Mouse (Mus musculus): ENCODE results near the gene Homer1. TPM values are rescaled to one million over a fixed set of nuclear protein-coding genes. Genes with fewer than 3 reads are reported as not detected.

Homer1 gene
- total and polyA plus RNA-seq, 2 experiments from 2014 or later, result 14.8 to 71.9 TPM

DNA sequence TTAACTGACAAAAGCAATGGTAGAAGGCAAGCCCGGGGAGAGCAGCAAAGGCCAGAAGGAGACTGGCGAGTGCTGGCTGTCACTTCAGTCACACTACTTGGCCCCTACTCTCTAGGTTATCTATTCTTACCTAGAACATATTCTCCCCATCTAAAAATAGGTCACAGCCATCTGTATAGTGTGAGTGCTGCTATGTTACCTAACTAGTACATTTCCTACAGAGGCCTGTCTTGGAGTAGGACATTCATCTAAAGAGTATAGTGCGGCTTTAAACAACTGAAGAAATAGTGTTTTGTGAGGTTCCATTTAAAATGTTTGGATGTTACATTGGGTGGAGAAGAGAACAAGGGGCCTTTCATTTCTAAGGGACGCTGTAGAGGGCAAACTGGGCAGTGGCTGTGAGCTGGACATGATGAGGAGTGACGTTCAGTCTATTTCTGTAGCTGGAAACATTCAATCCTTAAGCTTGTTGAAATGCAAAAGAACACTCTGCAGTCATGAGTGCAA lies 100.3 kb downstream of the Homer1 start:
- no peak overlapping the region for H3K4me2 ChIP-seq (ENCODE audit: low read depth, low read length)
- WGBS, result 44% methylated on average over 5 of the region's 5 CpGs
- ATAC-seq (ENCODE audit: insufficient read depth, low read depth) (peak; percentile 98), DNase-seq (ENCODE audit: low spot score) (peak; percentile 92)
- H3K4me1 ChIP-seq (ENCODE audit: control insufficient read depth, insufficient read depth), result peaks cover 11% of the 10 kb centered on the region
- H3K9me3 ChIP-seq (replicated peaks; ENCODE audit: control insufficient read depth, low read length), result no peaks in the 10 kb centered on the region
- H3K9ac ChIP-seq (replicated peaks; ENCODE audit: low read depth, low read length), result no peak overlapping the region
- H3K27ac ChIP-seq (ENCODE audit: low read depth), result peak overlapping the region; percentile 93
- no peaks in the 10 kb centered on the region for H3K27me3 ChIP-seq (ENCODE audit: control insufficient read depth, insufficient read depth, low read length)
- TF ChIP-seq CTCF (IDR thresholded peaks at IDR 0.05; ENCODE audit: low read depth) (no peak), EP300 (IDR thresholded peaks at IDR 0.05; ENCODE audit: low read depth) (peak; percentile 96)
- no peak overlapping the region for H3K4me3 ChIP-seq (ENCODE audit: low read depth, low read length)
- H3K36me3 ChIP-seq (replicated peaks; ENCODE audit: control insufficient read depth, insufficient read depth, low read length), result peaks cover 14% of the 10 kb centered on the region

DNA sequence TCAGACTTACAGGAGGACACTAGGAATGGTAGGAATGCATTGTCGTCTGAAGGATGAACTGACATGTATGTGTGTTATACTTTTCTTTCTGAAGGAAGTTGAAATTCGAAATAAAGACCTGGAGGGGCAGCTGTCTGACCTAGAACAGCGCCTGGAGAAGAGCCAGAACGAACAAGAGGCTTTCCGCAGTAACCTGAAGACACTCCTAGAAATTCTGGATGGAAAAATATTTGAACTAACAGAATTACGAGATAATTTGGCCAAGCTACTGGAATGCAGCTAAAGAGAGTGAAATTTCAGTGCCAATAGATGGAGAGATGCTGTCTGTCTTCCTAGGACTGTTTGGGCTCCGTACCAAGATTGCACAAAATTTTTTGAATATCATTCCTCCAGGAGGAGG lies 102.5 kb downstream of the Homer1 start:
- H3K9ac ChIP-seq (replicated peaks; ENCODE audit: low read depth, low read length), result no peak overlapping the region
- ATAC-seq (ENCODE audit: insufficient read depth, low read depth), result no peak
- H3K27me3 ChIP-seq (ENCODE audit: control insufficient read depth, insufficient read depth, low read length), result no peaks in the 10 kb centered on the region
- WGBS, result 79% methylated on average over 7 of the region's 7 CpGs
- H3K4me3 ChIP-seq (ENCODE audit: low read depth, low read length), result no peak overlapping the region
- 0 out of 2 replicates have a peak overlapping the region, but pooled peaks have one; percentile 93 for H3K27ac ChIP-seq (ENCODE audit: low read depth)
- H3K36me3 ChIP-seq (replicated peaks; ENCODE audit: control insufficient read depth, insufficient read depth, low read length), result peaks cover 20% of the 10 kb centered on the region
- DNase-seq (ENCODE audit: low spot score), result no peak
- no peak overlapping the region for H3K4me2 ChIP-seq (ENCODE audit: low read depth, low read length)
- no peak for TF ChIP-seq CTCF (IDR thresholded peaks at IDR 0.05; ENCODE audit: low read depth)
- TF ChIP-seq EP300 (IDR thresholded peaks at IDR 0.05; ENCODE audit: low read depth), result no peak
- peaks cover 11% of the 10 kb centered on the region for H3K4me1 ChIP-seq (ENCODE audit: control insufficient read depth, insufficient read depth)
- no peaks in the 10 kb centered on the region for H3K9me3 ChIP-seq (replicated peaks; ENCODE audit: control insufficient read depth, low read length)

DNA sequence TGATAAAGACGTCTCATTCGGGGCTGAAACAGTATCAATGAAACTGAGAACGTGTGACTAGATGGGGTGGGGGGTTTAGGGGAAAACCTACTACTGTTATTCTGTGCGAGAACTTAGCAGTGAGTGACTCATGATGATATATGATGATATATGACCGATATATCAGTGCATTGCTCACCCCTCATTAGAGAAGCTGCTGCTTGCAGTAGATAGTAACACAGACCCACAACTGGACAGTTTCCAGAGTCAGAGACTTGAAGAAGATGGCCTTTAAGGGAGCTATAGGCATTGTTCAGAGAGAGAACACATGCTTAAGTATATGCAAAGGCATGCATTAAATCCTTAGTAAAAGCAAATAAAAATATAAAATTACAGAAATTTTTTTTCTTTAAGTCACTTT lies 107.4 kb downstream of the Homer1 start:
- Histone ChIP-seq H3K9ac (replicated peaks; ENCODE audit: low read depth, low read length) (no peak overlapping the region), H3K4me3 (ENCODE audit: low read depth, low read length) (no peak overlapping the region), H3K9me3 (replicated peaks; ENCODE audit: control insufficient read depth, low read length) (no peaks in the 10 kb centered on the region), H3K4me1 (ENCODE audit: control insufficient read depth, insufficient read depth) (no peaks in the 10 kb centered on the region), H3K36me3 (replicated peaks; ENCODE audit: control insufficient read depth, insufficient read depth, low read length) (peaks cover 15% of the 10 kb centered on the region), H3K27me3 (ENCODE audit: control insufficient read depth, insufficient read depth, low read length) (no peaks in the 10 kb centered on the region), H3K4me2 (ENCODE audit: low read depth, low read length) (no peak overlapping the region), H3K27ac (ENCODE audit: low read depth) (no peak overlapping the region)
- no peak for DNase-seq (ENCODE audit: low spot score)
- WGBS, result 73% methylated on average over 5 of the region's 5 CpGs
- TF ChIP-seq CTCF (IDR thresholded peaks at IDR 0.05; ENCODE audit: low read depth) (no peak), EP300 (IDR thresholded peaks at IDR 0.05; ENCODE audit: low read depth) (no peak)
- no peak for ATAC-seq (ENCODE audit: insufficient read depth, low read depth)

DNA sequence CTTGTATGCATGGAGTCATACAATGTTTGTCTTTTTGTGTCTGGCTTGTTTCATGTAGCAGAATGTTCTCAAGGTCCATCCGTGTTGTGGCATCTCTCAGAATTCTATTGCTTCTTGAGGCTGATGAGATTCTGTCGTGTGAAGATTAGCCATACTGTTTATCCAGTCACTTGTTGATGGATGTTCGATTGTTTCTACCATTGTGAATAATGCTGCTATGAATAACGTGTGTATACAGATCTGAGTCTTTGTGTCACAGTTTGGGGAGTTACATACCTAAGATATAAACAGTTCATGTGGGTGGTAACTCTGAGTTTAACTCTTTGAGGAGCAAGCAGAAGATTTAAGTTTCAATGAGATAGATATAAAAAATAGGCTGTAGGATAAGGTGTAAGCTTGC lies 110.9 kb downstream of the Homer1 start:
- Histone ChIP-seq H3K4me1 (ENCODE audit: control insufficient read depth, insufficient read depth) (no peaks in the 10 kb centered on the region), H3K36me3 (replicated peaks; ENCODE audit: control insufficient read depth, insufficient read depth, low read length) (peaks cover 11% of the 10 kb centered on the region), H3K4me3 (ENCODE audit: low read depth, low read length) (no peak overlapping the region), H3K9ac (replicated peaks; ENCODE audit: low read depth, low read length) (no peak overlapping the region), H3K27me3 (ENCODE audit: control insufficient read depth, insufficient read depth, low read length) (no peaks in the 10 kb centered on the region), H3K9me3 (replicated peaks; ENCODE audit: control insufficient read depth, low read length) (no peaks in the 10 kb centered on the region), H3K4me2 (ENCODE audit: low read depth, low read length) (no peak overlapping the region), H3K27ac (ENCODE audit: low read depth) (no peak overlapping the region; the same call in 1 of the 2 replicates)
- TF ChIP-seq EP300 (IDR thresholded peaks at IDR 0.05; ENCODE audit: low read depth) (no peak), CTCF (IDR thresholded peaks at IDR 0.05; ENCODE audit: low read depth) (no peak)
- 49% methylated on average over 4 of the region's 4 CpGs for WGBS
- ATAC-seq (ENCODE audit: insufficient read depth, low read depth) (no peak), DNase-seq (ENCODE audit: low spot score) (no peak)

DNA sequence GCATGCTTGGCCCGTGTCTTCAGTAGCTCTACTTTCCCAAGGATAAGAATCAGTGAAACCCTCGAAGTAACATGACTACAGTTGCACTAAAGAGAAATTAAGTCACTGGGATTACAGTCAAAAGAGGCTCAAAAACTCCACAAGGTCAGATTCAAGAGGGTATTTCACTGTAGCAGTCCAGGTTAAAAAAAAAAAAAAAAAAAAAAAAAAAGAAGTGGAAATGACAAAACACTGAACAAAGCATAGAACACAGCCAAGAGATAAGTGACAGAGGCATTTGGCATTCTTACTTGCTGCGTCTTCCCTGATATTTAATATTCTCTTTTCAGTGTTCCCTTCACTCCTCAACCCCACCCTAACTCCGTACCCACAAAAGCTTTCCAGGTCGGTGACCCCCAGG lies 115.6 kb downstream of the Homer1 start:
- ATAC-seq (ENCODE audit: insufficient read depth, low read depth), result no peak
- Histone ChIP-seq H3K4me1 (ENCODE audit: control insufficient read depth, insufficient read depth) (no peaks in the 10 kb centered on the region), H3K9ac (replicated peaks; ENCODE audit: low read depth, low read length) (no peak overlapping the region), H3K27me3 (ENCODE audit: control insufficient read depth, insufficient read depth, low read length) (no peaks in the 10 kb centered on the region), H3K9me3 (replicated peaks; ENCODE audit: control insufficient read depth, low read length) (no peaks in the 10 kb centered on the region), H3K4me2 (ENCODE audit: low read depth, low read length) (no peak overlapping the region), H3K27ac (ENCODE audit: low read depth) (no peak overlapping the region), H3K36me3 (replicated peaks; ENCODE audit: control insufficient read depth, insufficient read depth, low read length) (no peaks in the 10 kb centered on the region), H3K4me3 (ENCODE audit: low read depth, low read length) (no peak overlapping the region)
- 77% methylated on average over 5 of the region's 5 CpGs for WGBS
- TF ChIP-seq CTCF (IDR thresholded peaks at IDR 0.05; ENCODE audit: low read depth) (no peak), EP300 (IDR thresholded peaks at IDR 0.05; ENCODE audit: low read depth) (no peak)
- no peak for DNase-seq (ENCODE audit: low spot score)

DNA sequence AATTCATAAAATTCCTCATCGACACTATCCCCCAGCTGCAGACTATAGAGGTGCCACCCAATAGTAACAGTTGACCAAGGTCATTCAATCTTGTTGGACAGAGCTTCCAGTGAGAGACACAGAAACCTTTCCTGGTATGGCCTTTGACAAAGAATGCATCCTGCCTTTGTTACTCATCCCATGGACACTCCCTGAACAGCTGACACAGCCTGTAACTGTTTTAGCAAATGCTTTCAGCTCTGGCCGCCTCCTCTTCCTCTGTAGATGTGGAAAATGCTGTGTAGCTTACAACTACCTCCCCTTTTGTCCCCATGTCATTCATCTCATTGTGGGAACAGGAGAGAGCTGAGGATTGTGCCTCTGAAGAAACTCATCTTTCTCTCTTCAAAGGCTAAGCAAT lies 118.9 kb downstream of the Homer1 start:
- Histone ChIP-seq H3K4me1 (ENCODE audit: control insufficient read depth, insufficient read depth) (no peaks in the 10 kb centered on the region), H3K27ac (ENCODE audit: low read depth) (no peak overlapping the region), H3K9ac (replicated peaks; ENCODE audit: low read depth, low read length) (no peak overlapping the region), H3K4me2 (ENCODE audit: low read depth, low read length) (no peak overlapping the region), H3K36me3 (replicated peaks; ENCODE audit: control insufficient read depth, insufficient read depth, low read length) (no peaks in the 10 kb centered on the region), H3K27me3 (ENCODE audit: control insufficient read depth, insufficient read depth, low read length) (no peaks in the 10 kb centered on the region), H3K9me3 (replicated peaks; ENCODE audit: control insufficient read depth, low read length) (no peaks in the 10 kb centered on the region), H3K4me3 (ENCODE audit: low read depth, low read length) (no peak overlapping the region)
- DNase-seq (ENCODE audit: low spot score), result peak; percentile 22
- 74% methylated on average over 2 of the region's 2 CpGs for WGBS
- ATAC-seq (ENCODE audit: insufficient read depth, low read depth), result no peak
- TF ChIP-seq CTCF (IDR thresholded peaks at IDR 0.05; ENCODE audit: low read depth) (no peak), EP300 (IDR thresholded peaks at IDR 0.05; ENCODE audit: low read depth) (no peak)

All from heart, postnatal 0 days (tissue).